Mouse (Mus musculus): Measurements from ENCODE around the gene Ngdn.
"Not testable (repeated sequence)": the region's sequence is repeated elsewhere in the genome, so short reads cannot be mapped to it uniquely, and the experiment has no call there.

The Ngdn gene

DNA sequence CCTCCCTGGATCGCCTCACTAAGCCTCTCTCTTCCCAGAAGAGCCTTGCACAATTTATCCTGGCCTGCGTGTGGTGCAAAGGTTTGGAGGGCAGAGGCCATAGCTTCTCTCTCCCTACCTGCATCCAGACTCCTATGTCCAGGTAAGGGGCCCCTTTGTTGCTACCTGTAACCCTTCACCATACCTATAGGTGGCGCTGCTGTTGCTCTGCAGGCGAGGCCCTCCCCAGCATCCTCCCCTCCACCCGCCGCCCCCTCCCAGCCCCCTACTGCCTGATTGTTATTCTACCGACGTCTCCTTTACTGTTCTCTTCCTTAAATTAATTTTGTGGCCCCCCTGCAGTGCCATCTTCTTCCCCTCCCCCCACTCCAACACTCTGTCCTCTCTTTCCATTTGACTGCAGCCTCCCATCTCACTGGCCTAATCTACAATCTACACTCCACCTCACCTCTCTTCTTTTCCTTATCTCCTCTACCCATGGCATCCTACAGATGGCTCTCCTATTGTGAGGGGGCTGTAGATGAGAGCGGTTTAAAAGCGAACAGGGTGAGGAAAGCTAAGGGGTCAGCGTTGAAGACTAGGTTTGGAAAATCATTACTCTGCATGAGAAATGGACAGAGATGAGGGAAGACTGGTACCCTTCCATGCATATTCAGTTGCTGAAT is 13.9 kb downstream of the Ngdn start:
- DNase-seq (ENCODE audit: low spot score): no peak

DNA sequence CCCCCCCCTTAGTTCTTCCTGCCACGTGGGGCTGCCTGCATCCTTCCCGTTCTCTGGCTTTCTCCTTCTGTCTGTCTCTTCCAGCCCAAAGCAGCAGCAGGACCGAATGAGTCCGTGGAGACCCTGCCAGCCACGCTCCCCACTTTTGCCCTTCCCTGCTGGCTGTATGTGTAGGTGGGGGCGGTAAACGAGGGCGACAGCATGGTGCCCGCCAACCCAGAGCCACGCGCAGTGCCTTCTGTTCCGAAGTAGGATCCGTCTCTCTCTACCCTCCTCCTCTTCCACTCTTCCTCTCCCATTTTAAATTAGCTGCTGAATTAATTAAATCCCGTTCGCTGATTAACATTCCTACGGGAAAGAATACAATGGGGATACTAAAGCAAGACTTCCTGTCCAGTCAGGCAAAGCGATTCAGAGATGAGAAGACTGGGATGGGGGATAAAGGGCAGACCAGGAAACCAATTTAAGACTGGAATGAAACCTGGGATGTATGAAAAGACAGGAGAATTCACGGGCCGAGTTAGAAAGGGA is 17.5 kb downstream of the Ngdn start:
- DNase-seq (ENCODE audit: low spot score): no peak

DNA sequence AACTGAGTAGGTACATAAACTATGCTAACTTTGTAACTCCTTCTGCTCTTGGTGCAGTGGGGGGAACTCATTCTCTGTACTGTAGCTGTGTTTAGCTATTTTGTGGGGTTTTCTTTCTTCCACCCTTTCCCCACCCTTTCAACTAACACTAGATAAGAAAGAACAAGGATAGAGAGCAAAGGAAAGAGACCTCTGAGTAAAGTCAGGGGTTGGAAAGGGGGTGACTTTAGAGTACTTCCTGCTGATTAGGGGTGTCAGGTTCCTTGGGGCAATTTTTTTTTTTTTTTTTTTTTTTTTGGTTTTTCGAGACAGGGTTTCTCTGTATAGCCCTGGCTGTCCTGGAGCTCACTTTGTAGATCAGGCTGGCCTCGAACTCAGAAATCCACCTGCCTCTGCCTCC is 28.4 kb downstream of the Ngdn start:
- not testable (repeated sequence) for DNase-seq (ENCODE audit: low spot score)

- DNase-seq (ENCODE audit: low spot score): no peak
Measured at GRCm38 (mm10) chr14:55047971-55048531, 32.8 kb downstream of the Ngdn start.

DNA sequence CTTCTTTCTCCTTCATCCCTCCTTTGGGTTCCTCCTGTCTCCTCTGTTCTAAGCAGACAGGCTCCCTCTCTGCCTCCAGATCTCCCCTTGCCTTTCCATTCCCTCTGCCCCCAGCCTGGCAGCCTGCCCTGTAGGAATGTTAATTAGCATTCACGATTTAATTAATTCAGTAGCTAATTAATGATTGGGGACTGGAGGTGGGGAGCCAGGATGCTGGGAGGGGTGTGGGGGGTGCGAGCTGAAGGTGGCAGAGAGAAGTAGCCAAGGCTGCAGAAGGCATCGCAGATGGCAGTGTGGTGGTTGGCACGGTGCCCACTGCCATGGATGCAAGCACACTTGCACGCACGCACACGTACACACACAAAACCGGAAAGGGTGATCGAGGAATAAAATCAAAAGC is 37.2 kb downstream of the Ngdn start:
- DNase-seq (ENCODE audit: low spot score): no peak

DNA sequence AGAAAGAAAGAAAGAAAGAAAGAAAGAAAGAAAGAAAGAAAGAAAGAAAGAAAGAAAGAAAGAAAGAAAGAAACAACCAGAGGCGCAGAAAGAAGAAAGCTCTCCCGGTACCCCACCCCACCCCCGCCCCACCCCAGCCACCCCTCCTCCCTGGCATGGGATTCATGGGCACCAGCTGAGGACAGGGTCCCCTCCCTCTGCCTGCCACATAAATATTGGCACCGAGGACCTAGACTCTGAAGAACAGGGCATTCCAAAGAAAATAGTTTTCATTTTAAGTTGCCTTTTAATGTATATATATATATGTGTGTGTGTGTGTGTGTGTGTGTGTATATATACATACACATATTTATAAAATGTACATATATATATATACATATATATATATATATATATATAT is 37.8 kb downstream of the Ngdn start:
- no peak for DNase-seq (ENCODE audit: low spot score)

- DNase-seq (ENCODE audit: low spot score): peak; percentile 62
Measured at GRCm38 (mm10) chr14:55053708-55054190, 38.5 kb downstream of the Ngdn start.

DNA sequence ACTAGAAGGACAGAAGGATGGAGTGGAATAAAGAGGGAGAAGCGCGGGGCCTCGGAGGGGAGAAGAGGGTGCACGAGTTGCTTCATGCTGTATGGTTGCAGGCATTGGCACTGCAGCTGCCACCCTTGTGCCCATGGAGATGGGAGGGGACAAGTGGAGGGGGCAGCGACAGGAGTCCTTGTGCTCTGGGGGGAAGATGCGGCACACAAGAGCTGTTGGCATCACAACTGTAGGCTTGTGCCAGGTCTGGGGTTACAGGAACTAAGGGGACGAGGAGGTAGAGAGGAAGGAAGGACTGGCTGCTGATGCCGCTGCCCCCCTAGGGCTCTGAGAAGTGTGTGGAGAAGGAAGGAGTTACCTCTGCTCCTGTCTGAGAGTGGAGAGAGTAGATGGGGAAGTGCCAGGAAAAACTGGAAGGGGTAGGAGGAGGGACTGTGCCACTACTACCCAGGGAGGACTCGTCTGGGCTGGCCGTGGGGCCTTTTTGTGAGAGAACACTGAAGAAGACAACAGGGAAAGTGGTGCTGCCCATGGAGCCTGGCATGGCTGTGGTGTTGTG is 39.0 kb downstream of the Ngdn start:
- DNase-seq (ENCODE audit: low spot score): no peak

DNA sequence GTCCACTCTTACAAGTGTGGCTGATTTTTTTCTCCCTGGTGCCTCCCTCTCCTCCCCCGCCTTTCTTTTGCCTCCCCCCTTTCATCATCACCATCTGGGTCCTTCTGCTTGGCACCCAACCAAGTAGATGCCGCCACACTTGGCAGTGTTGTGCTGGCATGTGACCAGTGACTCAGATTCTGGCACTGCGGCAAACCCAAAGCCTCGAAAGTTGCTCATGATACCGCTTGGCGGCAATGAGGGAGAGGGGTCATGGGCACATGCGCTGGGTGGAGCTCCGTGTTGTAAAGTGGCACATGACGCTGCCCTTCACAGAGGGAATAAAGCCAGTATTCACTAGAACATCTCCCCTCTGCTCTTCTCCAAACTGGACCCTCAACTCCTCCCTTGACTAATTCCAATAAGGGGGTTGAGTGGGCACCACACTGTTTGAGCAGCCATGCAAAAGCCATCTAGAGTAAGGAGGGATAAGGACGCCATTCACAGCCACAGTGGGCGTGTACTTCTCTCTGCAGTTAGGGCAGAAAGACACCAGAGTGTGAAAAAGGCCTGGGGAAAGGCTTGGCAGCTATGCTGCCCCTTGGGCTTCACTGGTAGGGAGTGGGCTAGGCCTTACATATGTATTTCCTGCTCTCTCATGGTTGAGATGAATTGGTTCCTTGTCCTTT is 40.0 kb downstream of the Ngdn start:
- DNase-seq (ENCODE audit: low spot score): peak; percentile 90

- no peak for DNase-seq (ENCODE audit: low spot score)
Measured at GRCm38 (mm10) chr14:55059009-55059408, 43.8 kb downstream of the Ngdn start.

DNA sequence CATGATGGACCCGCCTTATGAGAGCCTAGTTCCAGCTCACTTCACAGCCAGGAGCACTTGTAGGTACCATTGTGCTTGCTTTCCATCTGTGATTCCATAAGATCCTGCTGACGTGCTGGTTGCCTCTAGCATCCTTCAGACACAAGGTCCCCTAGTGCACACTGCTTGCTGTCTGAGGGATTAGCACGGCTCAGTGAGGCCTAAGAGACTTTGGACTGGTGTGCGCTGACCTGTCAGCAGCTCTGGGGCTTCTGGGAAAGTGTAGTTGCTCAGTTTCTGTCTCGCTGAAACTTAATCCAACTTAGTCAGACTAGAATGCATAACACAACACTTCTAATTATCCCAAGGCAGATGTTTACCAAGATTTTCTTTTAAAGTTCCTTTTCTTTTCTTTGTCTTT is 44.7 kb downstream of the Ngdn start:
- no peak for DNase-seq (ENCODE audit: low spot score)

GRCm38 (mm10) chr14:55061845-55062244 is 46.6 kb downstream of the Ngdn start:
- no peak for DNase-seq (ENCODE audit: low spot score)

- no peak for DNase-seq (ENCODE audit: low spot score)
Measured at GRCm38 (mm10) chr14:55062626-55063025, 47.4 kb downstream of the Ngdn start.

- no peak for DNase-seq (ENCODE audit: low spot score)
Measured at GRCm38 (mm10) chr14:55063117-55063516, 47.9 kb downstream of the Ngdn start.

GRCm38 (mm10) chr14:55063581-55064381 is 48.5 kb downstream of the Ngdn start:
- DNase-seq (ENCODE audit: low spot score): no peak

DNA sequence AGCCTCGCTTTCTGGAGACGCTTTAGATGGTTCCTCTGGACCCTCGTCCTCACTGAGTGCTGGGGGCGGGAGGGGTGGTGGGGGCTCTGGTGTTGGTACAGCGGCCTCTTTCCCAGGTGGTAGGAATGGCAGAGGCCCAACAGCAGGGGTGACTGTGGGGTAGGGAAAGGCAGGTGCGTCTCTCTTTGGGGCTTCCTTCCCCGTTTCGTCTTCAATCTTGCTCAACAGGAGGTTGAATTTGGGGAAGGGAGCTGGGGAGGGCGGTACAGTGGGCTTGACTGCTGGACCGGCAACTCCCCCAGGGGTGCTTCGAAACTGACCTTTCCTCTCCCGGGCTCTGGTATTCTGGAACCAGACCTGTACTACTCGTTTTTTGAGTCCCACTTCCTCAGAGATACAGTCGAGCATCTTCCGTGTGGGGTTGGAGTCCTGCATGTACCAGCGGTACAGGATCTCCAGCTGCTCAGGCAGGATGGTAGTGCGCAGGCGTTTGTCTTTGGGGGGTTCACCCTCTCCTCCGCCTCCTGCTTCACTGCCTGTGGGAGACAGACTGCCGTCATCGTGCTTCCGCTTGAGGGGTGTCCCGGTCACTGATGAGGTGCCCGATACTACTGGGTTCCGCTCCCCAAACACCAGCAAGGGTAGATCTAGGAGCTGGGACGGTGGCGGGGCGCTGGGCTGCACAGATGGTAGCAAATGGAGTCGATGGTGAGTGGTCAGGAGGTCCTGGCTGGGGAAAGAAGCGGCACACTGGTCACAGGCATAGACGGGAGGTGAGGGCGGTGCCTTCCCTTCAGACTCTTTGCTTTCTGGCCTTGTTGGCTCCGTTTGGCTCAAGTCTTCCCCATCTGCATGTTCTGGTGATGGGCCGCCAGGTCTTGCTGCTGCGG is 49.5 kb downstream of the Ngdn start:
- DNase-seq (ENCODE audit: low spot score): no peak

DNA sequence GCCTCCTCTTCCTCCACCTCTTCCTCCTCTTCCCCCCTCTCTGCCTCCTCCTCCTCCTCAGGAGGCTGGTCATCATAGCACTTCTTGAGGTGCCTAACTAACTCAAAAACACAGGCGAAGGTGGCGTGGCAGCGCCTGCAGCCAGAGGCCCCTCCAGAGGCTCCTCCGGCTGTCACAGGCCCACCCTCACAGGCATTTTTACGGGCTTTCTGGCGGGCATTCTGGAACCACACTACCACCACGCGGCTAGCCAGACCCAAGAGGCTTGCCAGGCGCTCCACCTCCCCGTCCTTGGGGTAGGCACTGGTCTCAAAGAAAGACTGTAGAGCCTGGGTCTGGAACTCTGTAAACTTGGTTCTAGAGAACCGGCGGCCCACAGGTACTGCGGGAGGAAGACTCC is 50.1 kb downstream of the Ngdn start:
- DNase-seq (ENCODE audit: low spot score): no peak

- DNase-seq (ENCODE audit: low spot score): no peak
Measured at GRCm38 (mm10) chr14:55066042-55066441, 50.8 kb downstream of the Ngdn start.

DNA sequence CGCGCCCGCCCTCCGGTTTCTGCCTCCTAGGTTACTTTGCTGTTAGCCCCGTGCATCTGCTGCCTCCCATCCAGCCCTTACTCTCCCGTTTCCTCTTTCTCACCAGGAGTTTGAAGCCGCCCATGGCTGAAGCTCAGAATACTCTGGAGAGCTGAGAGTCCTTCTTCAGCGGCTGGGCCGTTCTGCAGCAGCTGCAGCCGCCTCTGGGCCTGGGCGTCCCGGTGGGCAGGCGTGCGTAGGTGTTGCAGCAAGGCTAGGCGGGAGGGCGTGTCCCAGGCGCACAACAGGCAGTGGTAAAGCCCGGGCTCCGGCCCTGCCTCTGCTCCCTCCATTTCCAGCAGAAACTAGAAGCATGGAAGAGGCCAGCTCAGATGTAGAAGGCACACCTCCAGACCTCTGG is 56.5 kb downstream of the Ngdn start:
- no peak for DNase-seq (ENCODE audit: low spot score)

Data from layer of hippocampus, adult 9-10 months (tissue).